Mouse (Mus musculus) brain, embryonic 14.5 days (tissue): ENCODE results near the gene Ephb1.

Source experiments
- CTCF ChIP-seq: fragments of 200-500 bp; IDR thresholded peaks from 2 replicates; pipeline ENCODE4 v1.5.1; 2012; ENCODE audit warnings: inconsistent platforms, mild to moderate bottlenecking, moderate library complexity, borderline replicate concordance; ENCODE audit not compliant: insufficient read depth, insufficient read length; ENCODE audit errors: extremely low read depth
- POLR2A ChIP-seq: fragments of 200-500 bp; IDR thresholded peaks from 2 replicates; pipeline ENCODE4 v1.6.1; 2012; ENCODE audit warnings: mild to moderate bottlenecking, inconsistent platforms, borderline replicate concordance; ENCODE audit not compliant: poor library complexity, insufficient read depth, insufficient read length, severe bottlenecking; ENCODE audit errors: extremely low read depth

- TF ChIP-seq POLR2A (no peak), CTCF (no peak)
These were observed 420.4 kb downstream of the Ephb1 start for GRCm38 (mm10) chr9:101933946-101934573.
